Mouse (Mus musculus) layer of hippocampus, postnatal 14 days (tissue): ENCODE results near the gene Cfap45. TPM values are rescaled to one million over a fixed set of nuclear protein-coding genes. Genes with fewer than 3 reads are reported as not detected.

ENCODE experiments used
- DNase-seq, 2 experiments: peaks; one replicate each; pipeline ENCODE4 v3.0.0; 2021 to 2022; ENCODE audit warnings: low spot score in 2 of 2, mixed read lengths in 1 of 2
- total RNA-seq, 2 experiments: library from RNA; stranded (reverse); gene quantifications; 2 replicates each; pipeline ENCODE4 v1.2.3; 2021

The Cfap45 gene
- total RNA-seq, 2 experiments from 2014 or later = 2.7 to 4.4 TPM

- no peak for DNase-seq
Observed at GRCm38 (mm10) chr1:172514551-172515268, 5.9 kb upstream of the Cfap45 start.

GRCm38 (mm10) chr1:172515396-172515795 is 5.2 kb upstream of the Cfap45 start:
- no peak for DNase-seq

GRCm38 (mm10) chr1:172518013-172518412 is 2.6 kb upstream of the Cfap45 start:
- DNase-seq = no peak

- no peak for DNase-seq
Observed at GRCm38 (mm10) chr1:172519644-172520043, 957 bp upstream of the Cfap45 start.

- no peak for DNase-seq
Observed at GRCm38 (mm10) chr1:172522524-172522923, 1.9 kb downstream of the Cfap45 start.

- DNase-seq = no peak
Observed at GRCm38 (mm10) chr1:172523699-172524101, 3.1 kb downstream of the Cfap45 start.

GRCm38 (mm10) chr1:172525027-172525764 is 4.6 kb downstream of the Cfap45 start:
- no peak for DNase-seq

- DNase-seq = no peak
Observed at GRCm38 (mm10) chr1:172525971-172526370, 5.4 kb downstream of the Cfap45 start.

- DNase-seq = no peak
Observed at GRCm38 (mm10) chr1:172526380-172527081, 5.9 kb downstream of the Cfap45 start.

- no peak for DNase-seq
Observed at GRCm38 (mm10) chr1:172527431-172527830, 6.8 kb downstream of the Cfap45 start.

GRCm38 (mm10) chr1:172528701-172529100 is 8.1 kb downstream of the Cfap45 start:
- DNase-seq = peak; percentile 85 to 91

- DNase-seq = no peak
Observed at GRCm38 (mm10) chr1:172530544-172531220, 10.1 kb downstream of the Cfap45 start.

GRCm38 (mm10) chr1:172532551-172532950 is 11.9 kb downstream of the Cfap45 start:
- DNase-seq = no peak

GRCm38 (mm10) chr1:172535116-172535515 is 14.5 kb downstream of the Cfap45 start:
- DNase-seq = no peak

- no peak for DNase-seq
Observed at GRCm38 (mm10) chr1:172539827-172540226, 19.2 kb downstream of the Cfap45 start.

- no peak for DNase-seq
Observed at GRCm38 (mm10) chr1:172540283-172540820, 19.8 kb downstream of the Cfap45 start.

GRCm38 (mm10) chr1:172546062-172546461 is 25.5 kb downstream of the Cfap45 start:
- no peak for DNase-seq

GRCm38 (mm10) chr1:172548501-172548900 is 27.9 kb downstream of the Cfap45 start:
- no peak for DNase-seq

- no peak for DNase-seq
Observed at GRCm38 (mm10) chr1:172549314-172549713, 28.7 kb downstream of the Cfap45 start.

- DNase-seq = no peak
Observed at GRCm38 (mm10) chr1:172549717-172550116, 29.1 kb downstream of the Cfap45 start.

- no peak for DNase-seq
Observed at GRCm38 (mm10) chr1:172550551-172550951, 29.9 kb downstream of the Cfap45 start.
